Mouse (Mus musculus): ENCODE measurements around the gene Alox12e. TPM values are rescaled to one million over a fixed set of nuclear protein-coding genes. Genes with fewer than 3 reads are reported as not detected.
"Not testable (repeated sequence)": the region's sequence is repeated elsewhere in the genome, so short reads cannot be mapped to it uniquely, and the experiment has no call there.

Gene Alox12e
- not detected in 2 replicates for total RNA-seq (2017)

DNA sequence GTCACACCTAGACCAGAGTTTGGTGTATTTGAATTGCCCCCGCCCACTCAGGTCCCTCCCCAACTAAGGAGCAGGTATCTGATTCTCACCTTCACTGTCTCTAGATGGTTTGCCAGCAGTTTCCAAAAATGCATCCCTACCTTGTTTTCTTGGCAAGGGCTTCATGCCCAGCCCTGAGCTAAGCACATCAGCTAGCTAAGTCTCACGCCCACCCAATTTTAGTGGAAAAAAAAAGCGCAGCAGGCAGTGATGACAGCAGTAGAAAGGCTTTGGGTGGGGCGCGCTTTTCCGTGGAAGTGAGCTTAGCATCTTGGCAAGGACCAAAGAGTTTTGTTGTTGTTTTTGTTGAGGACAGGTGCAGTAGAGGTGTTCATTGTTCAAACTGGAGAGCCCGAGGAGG lies at the start of gene Alox12e:
TSS of gene Alox12e (minus strand) at position 101 of the 400 bp plus-strand sequence.
- no peak for ATAC-seq (replicated peaks; ENCODE audit: low read depth, poor library complexity, severe bottlenecking)

DNA sequence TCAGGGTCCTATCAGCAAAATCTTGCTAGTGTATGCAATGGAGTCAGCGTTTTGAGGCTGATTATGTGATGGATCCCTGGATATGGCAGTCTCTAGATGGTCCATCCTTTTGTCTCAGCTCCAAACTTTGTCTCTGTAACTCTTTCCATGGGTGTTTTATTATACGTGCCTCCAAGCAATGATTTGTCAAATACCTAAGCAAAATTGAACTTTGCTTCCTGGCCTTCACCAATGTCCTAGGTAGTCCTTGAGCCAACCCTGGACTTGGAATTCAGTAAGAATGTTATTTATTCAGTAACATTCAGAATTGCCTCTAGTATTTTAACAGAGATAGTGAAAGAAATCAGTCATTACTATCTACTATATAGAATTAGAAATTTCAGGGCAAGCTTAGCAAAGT lies 46.2 kb upstream of the Alox12e start:
- ATAC-seq (replicated peaks; ENCODE audit: low read depth, poor library complexity, severe bottlenecking), result not testable (repeated sequence)

DNA sequence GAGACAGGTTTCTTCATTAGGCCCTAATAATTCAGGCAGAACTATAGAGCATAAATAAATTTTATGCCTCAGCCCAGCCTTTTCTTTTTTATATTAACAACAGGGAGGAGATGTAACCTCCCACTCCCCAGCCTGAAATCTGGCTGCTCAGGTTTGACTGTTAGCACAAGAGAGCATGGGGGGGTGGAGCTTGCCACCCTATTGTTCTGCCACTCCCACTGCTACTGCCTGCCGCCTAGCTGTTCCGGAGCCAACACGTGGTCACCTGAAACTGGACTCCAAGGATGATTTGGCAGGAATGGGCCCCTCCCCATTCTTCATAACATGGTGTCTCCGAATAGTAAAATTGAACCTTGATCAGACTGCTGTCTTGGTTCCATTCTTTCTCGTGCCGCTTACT lies 45.3 kb upstream of the Alox12e start:
- not testable (repeated sequence) for ATAC-seq (replicated peaks; ENCODE audit: low read depth, poor library complexity, severe bottlenecking)

DNA sequence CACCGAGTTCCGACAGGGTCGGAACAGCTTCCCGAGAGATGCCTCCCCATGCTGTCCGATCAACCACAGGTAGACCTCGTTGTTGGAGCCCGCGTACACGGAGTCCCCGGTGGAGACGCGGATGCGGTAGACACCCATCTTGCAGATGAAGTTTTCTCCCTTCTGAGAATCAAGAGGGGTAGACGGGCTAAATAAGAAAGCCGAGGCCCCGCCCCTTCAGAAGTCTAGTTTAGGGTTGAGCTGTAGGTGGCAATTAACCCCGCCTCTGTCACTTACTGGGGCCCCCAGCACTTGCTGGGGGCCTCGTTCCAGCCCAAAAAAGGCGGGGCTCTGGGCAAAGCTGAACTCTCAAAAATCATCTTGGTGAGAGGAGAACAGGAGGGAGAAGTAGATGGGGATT lies 29.4 kb upstream of the Alox12e start, which contains the start of gene Alox15:
TSS of gene Alox15 (minus strand) at position 164 of the 400 bp plus-strand sequence.
- ATAC-seq (replicated peaks; ENCODE audit: low read depth, poor library complexity, severe bottlenecking), result peak; percentile 39; the same call in 1 of the 2 replicates

DNA sequence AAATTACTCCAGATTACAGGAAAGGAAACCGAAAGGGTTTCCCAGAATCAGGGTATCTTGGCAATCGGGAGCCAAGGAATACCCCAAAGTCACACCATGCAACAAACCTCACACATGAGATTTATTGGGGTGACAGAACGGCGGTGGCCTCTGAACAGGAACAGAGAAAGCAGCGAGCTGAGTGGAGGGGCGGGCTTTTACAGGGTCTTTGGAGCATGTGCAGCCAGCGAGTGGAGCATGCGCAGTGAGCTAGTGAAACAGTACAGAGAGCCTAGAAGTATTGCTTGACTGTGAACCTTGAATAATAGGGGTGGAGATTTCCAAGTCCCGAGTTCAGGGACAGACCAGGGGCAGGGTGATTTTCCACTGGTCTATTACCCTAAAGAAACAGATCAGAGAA lies 26.2 kb upstream of the Alox12e start:
- ATAC-seq (replicated peaks; ENCODE audit: low read depth, poor library complexity, severe bottlenecking), result no peak

DNA sequence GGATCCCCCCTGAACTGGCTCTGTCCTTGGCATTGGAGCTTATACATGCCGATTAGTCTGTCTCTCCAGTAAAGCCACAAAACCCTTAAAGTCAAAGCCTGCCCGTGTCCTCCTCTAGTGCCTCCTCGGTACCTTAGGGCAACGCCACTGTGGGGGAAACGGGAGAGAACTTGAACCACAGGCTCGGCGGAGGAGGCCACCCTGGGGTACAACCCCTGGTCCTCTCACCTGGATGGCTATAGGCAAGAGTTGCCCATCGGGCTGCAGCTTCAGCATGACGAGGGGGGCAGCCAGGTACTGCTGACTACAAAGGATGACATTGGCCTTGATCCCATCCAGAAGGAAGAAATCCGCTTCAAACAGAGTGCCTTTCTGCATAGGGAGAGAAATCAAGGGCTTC lies 25.4 kb upstream of the Alox12e start:
- no peak for ATAC-seq (replicated peaks; ENCODE audit: low read depth, poor library complexity, severe bottlenecking)

DNA sequence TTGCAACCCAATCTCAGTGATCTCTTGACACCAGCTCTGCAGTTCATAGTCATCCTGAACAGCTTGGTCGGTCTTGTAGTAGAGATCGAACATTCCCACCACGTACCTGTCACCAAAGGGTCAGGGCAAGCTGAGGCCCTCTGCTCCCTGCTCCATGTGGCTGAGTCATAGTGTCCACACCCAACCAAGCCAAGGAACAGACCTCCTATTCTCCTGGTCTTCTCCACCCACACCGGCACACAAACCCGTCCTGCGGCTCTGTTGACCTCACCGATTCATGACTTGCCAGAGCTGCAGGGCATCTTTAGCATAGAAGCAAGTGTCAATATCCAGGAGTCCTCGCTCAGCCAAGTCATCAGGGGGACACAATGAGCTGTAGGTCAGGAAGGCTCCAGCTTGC lies 23.1 kb upstream of the Alox12e start:
- no peak for ATAC-seq (replicated peaks; ENCODE audit: low read depth, poor library complexity, severe bottlenecking)

DNA sequence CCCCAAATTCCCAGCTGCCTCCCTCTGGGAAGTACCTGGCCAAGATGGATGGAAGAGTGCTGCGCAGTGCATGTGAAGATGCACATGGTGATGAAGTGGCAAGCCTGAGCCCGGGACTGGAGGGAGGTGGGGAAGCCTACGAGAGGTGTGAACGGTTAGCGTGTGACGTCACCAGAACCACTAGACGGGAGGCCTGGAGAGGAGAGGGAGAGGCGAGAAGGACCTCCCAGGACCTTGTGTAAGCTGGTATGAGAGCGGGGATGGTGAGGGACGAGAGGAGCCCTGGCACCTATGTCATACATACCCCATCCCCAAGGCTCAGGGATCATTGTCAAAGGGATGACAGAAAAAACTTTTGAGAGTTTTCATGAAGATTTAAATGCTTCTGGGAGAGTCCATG lies 22.6 kb upstream of the Alox12e start:
- ATAC-seq (replicated peaks; ENCODE audit: low read depth, poor library complexity, severe bottlenecking), result no peak

DNA sequence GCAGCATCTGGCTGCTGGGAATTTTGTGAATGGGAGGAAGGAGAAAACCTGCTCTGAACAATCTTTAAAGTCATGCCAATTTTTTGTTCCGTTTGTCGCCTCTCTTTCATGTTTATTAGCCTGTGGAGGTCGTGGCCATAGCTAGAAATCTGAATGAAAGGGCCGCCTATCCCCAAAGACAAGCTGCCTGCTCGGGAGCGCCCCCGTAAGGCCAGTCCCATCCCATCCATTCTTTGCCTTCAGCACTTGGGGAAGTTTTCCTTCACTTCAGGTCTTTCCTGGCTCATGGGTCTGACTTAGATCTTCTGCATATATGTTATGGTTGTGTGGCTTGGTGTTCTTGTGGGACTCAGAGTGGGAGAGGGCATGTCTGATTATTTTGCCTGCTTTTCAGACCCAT lies 17.1 kb upstream of the Alox12e start:
- no peak for ATAC-seq (replicated peaks; ENCODE audit: low read depth, poor library complexity, severe bottlenecking)

DNA sequence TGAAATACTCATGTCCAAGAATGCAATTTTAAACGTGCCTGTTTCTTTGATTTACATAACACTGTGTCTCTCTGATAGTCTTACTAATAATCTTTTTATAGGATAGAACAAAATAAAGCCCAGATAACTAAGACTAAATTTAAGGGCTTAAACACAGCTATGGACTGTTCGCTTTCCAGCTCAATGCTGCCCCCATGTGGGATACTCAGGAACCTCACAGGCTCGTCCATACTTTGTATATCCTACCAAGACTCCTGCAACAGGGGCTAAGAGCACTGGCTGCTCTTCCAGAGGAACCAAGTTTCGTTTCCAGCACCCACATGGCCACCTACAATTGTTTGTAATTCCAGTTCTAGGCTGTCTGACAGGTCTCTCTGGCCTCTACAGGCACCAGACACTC lies 12.0 kb upstream of the Alox12e start:
- peak; percentile 68 for ATAC-seq (replicated peaks; ENCODE audit: low read depth, poor library complexity, severe bottlenecking)

DNA sequence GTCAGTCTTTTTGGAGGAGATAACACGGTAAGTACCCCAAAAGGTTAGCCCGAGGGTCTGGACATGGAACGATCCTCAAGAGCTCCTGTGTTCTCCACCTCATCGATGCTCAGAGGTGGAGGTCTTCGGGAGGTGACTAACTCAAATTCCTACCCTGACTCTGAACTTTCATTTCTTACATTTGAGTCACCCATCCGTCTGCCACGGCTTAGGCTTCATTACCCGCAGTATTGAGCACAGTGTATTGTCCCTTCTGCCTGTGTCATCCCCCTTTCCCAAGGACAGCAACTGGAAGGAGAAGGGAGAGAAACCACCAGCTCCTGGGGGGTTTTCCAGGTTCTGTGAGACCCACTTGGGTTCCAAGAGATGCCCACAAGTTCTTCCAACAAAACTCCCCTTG lies 2.3 kb upstream of the Alox12e start:
- no peak for ATAC-seq (replicated peaks; ENCODE audit: low read depth, poor library complexity, severe bottlenecking)

DNA sequence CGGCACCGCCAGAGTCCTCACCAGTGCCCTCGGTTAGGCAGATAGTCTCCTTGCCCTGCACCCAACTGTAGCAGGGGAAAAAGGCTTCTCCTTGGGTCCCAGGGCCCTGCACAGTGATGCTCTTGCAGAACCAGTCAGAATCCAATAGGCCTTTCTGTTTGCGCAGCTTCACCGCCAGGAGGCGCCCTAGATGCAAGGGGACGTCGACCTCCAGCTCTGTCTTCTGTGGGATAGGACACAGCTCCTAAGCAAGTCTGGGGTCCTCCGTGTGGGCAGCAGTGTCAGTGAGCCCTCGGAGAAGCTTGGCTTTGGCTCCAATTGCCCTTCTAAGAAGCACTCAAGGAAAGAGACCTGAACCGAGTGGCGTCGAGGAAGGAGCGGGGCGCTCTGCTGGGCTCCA lies 764 bp downstream of the Alox12e start:
- ATAC-seq (replicated peaks; ENCODE audit: low read depth, poor library complexity, severe bottlenecking), result peak; percentile 69

DNA sequence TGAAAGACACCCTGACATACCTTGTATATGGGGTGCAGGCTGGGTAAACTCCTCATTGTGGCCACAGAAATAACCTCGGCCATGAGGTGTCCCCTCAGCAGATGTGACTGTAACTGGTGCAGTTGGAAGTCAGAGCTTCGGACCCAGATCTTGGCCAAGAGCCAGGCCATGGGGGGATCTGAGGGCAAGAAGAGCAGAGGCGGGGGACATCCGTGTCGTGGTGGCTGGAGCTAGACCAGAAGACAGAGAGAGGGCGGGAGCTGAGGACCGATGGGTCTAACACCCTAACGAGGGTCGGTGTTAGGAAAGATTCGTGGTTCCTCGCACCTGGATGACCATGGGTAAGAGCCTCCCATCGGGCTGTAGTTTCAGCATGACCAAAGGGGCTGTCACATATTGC lies 2.8 kb downstream of the Alox12e start:
- no peak for ATAC-seq (replicated peaks; ENCODE audit: low read depth, poor library complexity, severe bottlenecking)

DNA sequence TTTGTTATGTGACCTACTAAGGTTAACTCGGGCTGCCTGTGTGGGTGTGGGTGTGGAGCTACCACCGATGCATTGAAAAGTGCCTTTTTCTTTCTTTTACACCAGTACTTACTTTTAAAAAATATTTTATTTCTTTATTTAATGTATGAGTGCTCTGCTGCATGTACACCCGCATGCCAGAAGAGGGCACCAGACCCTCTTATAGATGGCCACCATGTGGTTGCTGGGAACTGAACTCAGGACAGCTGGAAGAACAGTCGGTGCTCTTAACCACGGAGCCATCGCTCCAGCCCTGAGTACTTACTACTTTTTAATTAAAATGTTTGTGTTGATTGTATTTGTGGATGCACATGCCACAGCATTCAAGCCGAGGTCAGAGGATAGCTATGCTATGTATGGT lies 8.6 kb downstream of the Alox12e start:
- 0 out of 2 replicates have a peak, but pooled peaks have one; percentile 47 for ATAC-seq (replicated peaks; ENCODE audit: low read depth, poor library complexity, severe bottlenecking)

DNA sequence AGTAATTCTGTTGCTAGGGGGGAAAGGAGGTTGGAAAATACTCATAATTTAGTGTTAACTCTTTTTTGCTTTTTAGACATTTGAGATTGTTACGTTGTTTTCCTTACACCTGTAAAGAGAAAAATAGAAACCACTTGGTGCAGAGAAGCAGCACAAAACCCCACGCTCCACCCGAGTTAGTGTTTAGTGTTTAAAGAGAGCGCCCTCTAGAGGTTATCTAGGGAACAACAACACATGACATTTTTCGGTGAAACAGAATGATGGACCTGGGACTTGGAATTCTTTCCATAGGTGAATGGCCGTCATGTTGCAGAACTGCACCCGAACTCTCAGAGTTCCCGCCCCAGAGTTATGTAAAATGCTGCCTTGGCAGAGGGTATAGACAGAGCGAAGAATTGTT lies 13.1 kb downstream of the Alox12e start:
- ATAC-seq (replicated peaks; ENCODE audit: low read depth, poor library complexity, severe bottlenecking), result no peak

DNA sequence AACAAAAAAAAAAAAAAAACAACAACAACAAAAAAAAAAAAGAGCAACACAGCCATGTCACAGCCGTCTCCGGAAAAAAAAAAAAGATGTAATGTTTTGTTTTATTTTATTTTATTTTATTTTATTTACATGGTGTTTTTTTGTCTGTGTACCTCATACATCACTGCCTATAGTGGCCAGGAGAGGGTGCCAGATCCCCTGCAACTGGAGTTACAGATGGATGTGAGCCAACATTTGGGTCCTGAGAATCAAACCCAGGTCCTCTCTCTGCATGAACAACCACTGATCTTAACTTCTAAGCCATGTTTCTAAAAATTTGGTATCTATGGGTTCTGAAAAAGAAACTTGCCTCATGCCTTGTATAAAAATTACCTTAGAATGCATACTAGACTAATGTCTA lies 14.1 kb downstream of the Alox12e start:
- ATAC-seq (replicated peaks; ENCODE audit: low read depth, poor library complexity, severe bottlenecking), result no peak

DNA sequence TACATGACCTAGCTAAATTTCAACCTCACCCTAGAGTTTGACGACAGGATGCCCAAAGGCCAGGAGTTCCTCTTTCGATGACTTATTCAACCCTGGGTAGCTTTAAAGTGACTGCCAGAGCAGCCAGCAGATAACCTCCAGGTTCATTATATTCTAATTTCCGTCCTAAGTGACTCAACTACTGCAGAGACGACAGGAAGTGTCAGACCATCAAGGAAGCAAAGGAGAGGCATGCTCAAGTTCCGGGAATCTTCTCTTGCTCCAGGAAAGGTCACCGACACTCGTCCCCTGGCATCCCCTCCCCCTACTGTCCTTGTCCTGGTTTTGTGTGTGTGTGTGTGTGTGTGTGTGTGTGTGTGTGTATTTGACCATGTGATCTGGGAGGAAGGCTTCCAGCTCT lies 16.3 kb downstream of the Alox12e start:
- peak; percentile 79 for ATAC-seq (replicated peaks; ENCODE audit: low read depth, poor library complexity, severe bottlenecking)

DNA sequence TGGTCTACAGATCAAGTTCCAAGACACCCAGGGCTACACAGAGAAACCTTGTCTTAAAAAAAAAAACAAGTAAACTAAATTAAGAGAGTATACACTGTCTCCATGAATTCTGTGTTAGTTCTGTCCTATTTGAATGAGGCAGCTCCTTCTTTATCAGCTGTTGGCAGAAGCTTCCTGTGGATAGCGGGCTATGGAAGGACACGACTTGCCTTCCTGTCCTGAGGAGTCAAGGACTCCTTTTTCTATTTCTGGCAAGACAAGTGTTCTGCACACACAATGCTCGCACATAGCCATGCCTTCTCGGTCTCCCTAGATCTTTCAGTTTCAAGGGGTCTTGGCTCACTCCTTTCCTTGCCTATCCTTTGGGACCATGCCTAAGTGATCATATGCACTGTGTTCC lies 20.1 kb downstream of the Alox12e start:
- ATAC-seq (replicated peaks; ENCODE audit: low read depth, poor library complexity, severe bottlenecking), result peak; percentile 50

DNA sequence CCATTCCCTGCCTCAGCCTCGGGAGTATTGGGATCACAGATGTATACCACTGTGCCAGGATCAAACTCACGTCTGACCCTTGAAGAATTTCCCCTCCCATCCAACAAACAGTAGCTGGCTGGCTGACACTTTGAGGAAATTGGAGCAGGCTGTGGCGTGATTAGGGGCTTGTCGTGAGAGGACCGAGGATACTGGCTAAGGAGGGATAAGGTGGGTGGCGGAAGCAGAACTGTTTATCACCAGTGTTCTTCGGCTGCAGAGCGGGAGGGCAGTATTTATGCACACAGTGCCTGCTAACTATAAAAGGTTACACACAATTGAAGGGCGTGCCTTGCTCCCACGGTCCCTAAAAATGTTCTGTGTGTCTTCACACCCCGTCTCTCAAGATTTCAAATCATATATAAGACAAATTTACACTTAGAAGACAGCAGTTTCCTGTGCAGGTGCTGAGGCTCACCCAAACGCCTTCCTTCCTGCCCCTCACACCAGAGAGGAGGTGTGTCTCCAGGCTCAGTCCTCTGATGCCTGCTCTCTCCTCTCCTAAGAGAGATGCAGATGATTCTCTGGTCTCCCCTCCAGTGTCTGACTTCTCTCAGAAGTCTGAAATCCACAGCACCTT lies 24.5 kb downstream of the Alox12e start:
- peak; percentile 91 for ATAC-seq (replicated peaks; ENCODE audit: low read depth, poor library complexity, severe bottlenecking)

DNA sequence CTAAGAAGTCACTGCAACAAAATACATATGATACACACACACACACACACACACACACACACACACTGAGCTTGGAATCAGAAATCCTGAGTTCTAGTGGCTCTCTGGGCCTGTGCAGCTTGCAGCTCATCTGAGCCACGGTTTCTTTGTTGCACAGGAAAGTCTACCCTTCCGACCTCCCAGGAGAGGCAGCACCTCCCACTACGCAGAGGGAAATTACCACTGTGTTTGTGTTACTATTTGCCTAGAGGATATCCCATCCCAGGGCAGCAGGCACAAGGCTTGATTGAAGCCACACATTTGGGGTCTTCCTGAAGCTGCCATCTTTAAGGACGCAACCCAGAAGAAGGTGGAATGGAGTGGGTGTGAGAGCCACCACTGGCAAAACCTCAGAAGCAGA lies 25.0 kb downstream of the Alox12e start:
- no peak for ATAC-seq (replicated peaks; ENCODE audit: low read depth, poor library complexity, severe bottlenecking)

DNA sequence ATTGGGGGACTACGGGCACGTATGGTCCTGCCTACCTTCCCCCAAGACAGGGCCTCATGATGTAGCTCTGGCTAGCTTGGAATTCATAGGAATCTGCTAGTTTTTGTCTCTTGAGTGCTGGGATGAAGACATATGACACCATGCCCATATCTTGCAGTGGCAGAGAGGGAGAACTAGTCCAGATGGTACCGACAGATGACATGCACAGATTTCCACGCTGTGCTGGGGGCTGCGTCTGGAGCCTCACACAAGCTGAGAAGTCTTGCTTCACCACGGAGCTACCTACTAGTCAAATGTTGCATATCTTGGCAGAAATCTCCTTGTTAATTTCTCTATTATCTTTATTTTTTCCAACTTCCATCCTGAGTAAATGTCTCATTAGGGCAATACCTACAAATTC lies 28.5 kb downstream of the Alox12e start:
- ATAC-seq (replicated peaks; ENCODE audit: low read depth, poor library complexity, severe bottlenecking), result no peak

DNA sequence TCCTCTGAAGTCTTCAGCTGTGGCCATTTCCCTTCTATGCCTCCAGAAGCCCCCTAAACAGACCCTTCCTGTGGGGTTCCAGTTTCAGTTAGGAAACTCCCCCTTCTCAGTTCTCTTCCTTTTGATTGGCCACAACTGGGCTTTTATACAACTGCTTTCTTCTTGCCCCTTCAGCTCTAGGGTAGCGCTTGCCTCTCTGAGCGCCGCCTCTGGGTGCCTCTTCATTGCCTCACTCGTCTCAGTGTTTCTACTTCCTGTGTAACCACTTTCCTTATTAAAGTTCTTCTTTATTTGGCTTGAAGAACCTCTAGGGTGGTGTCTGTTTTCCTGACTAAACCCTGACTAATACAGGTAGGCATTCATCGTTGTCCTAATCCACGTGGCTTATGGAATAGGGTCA lies 31.2 kb downstream of the Alox12e start:
- ATAC-seq (replicated peaks; ENCODE audit: low read depth, poor library complexity, severe bottlenecking), result peak; percentile 39; the same call in 1 of the 2 replicates
